Mouse (Mus musculus) adrenal gland, postnatal 36 days (tissue): ENCODE results near the gene 4930563M21Rik. TPM values are rescaled to one million over a fixed set of nuclear protein-coding genes. Genes with fewer than 3 reads are reported as not detected.
"Not testable (repeated sequence)": the region's sequence is repeated elsewhere in the genome, so short reads cannot be mapped to it uniquely, and the experiment has no call there.

Experiments
- DNase-seq, 2 experiments: peaks; one replicate each; pipeline ENCODE4 v3.0.0; 2021; ENCODE audit warnings: mixed read lengths in 1 of 2
- long read RNA-seq, 2 experiments: library from polyadenylated mRNA; stranded (forward); transcript quantifications; one replicate each; pipeline ENCODE4 v2.0.0; 2021; ENCODE audit warnings: borderline sequencing depth in 2 of 2
- total RNA-seq, 2 experiments: library from RNA; stranded (reverse); gene quantifications; 2 replicates each; pipeline ENCODE4 v1.2.3; 2021

Gene 4930563M21Rik
- not detected for total RNA-seq
- long read RNA-seq, experiment 1 = 0 reads
- long read RNA-seq, experiment 2 = 0 reads

GRCm38 (mm10) chr9:56010450-56010849, at the start of gene 4930563M21Rik:
4930563M21Rik (minus strand) TSS chr9:56010550.
- DNase-seq = no peak

- no peak for DNase-seq
Measured at GRCm38 (mm10) chr9:56056147-56056546, 45.8 kb upstream of the 4930563M21Rik start.

DNA sequence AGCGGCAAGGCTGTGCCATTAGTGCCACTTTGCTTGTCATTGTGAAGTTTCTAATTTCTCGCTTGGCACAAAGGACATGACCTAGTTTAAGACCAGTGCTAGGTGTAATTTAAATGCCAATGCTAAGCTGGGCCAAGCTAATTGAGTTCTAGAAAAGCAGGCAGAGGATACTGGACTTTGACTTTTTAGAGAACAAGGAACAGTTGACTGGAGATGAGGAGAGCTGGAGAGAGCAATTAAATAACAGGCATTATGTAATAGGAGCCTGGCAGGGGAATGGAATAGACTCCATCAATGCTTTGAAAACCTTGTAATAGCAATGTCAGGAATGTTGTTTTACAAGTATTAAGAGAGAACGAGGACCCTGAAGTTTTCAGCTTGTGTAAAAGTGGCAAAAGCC, 43.4 kb upstream of the 4930563M21Rik start:
- DNase-seq = no peak

GRCm38 (mm10) chr9:56042181-56042621, 31.9 kb upstream of the 4930563M21Rik start:
- no peak for DNase-seq

DNA sequence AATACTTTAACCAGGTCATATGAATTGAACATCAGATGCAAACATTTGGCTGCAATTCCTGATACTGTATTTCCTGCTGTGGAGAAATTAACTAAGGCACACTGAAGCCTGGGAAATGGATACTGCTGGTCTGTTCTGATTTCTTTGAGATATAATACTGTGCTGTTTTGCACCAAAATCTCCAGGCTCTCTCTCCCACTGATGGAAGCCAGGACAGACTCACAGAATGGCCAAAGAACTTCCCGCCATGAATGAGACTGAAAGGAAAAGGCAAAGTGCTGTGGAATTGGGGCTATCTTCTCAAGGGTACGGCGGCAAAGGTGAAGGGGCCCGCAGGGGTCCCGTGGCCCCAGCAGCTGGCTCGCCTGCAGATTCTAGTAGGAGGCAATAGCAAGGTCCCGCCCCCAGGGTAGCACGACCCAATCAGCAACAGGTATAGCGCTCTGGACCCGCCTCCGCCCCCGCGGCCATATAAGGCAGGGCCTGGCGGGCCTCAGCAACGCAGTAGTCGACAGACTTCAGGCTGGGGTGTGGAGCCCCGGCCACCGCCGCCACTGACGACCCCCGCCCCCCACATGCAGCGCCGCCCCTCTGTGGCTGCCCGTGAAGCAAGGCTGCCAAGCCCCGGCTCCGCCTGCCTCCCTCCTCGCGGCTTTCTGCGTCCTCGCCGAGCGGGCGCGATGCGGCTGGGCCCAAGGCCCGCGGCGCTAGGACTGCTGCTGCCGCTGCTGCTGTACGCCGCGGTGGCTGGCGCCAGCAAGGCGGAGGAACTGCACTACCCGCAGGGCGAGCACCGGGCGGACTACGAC, 31.2 kb upstream of the 4930563M21Rik start, which contains the start of gene Rcn2:
TSS of gene Rcn2 (plus strand) at position 474 of the 809 bp plus-strand sequence.
- DNase-seq = peak; percentile 96 to 97

- no peak for DNase-seq
Measured at GRCm38 (mm10) chr9:56032219-56032618, 21.9 kb upstream of the 4930563M21Rik start.

DNA sequence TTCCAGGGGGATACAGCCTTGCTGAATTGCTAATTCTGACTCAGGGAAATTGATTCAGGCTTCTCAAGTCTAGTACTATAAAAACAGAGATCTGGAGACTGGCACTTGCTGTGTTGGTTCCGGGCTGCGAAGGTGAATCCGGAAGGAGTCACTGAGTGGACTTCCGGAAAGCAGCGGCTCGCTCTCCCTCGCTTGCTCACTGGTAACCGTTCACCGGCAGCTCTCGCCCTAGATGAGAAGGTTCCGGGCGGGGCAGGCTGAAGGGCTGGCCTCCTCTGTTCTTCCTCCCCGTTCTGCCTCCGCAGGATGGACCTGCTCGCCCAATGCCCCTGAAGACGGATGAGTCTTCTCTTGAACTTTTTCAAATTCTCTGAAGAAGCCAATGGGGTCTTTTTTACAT, 16.9 kb upstream of the 4930563M21Rik start:
- DNase-seq = no peak

DNA sequence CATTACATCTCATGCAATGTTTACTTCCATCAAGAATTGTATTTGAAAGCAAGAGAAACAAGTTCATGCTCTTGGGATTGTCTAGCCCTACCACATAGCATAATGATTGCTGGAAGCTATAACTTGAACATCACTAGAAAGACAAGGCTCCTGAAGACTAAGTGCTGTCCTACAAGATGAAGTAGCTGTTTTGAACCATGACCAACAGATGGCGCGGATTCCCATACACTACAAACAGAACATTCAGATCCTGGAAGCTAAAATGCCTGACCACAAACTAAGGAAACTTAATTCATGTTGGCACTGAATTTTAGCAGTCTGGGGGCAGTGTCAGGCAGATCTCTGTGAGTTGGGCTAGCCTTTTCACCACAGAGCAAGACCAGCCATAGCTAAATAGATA, 14.4 kb upstream of the 4930563M21Rik start:
- DNase-seq = peak in 1 of 2 experiments; percentile 1

- not testable (repeated sequence) for DNase-seq
Measured at GRCm38 (mm10) chr9:56004679-56005078, 5.7 kb downstream of the 4930563M21Rik start.

DNA sequence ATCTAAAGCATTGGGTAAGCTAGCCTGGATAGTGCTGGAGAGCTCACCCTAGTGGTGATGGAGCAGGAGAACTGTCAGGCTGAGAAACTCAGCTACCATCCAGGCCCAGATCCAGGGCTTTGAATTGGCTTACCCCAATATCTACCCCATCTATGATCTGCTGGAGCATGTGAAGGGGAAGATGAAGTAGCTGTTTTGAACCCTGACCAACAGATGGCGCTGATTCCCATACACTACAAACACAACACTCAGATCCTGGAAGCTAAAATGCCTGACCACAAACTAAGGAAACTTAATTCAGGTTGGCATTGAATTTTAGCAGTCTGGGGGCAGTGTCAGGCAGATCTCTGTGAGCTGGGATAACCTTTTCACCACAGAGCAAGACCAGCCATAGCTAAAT, 63.5 kb downstream of the 4930563M21Rik start:
- DNase-seq = peak; percentile 28 to 55

DNA sequence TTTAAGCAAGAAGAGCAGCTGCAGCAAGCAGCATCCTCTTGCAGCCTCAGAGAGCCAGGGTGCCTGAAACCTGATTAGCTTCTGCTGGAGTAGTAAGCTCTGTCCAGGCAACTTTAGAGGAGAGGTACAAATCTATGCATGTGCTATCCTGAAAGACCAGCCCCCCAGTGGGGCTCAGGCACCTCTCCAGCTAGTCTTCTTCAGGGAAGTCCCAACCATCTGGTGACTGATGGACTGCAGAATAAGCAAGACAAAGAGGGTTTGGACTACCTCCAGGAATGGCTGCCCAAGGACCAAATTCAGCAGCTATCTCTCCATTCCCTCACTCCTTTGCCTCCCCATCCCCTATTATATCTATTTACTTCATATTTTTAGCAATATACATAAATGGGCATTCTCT, 69.0 kb downstream of the 4930563M21Rik start:
- no peak for DNase-seq

DNA sequence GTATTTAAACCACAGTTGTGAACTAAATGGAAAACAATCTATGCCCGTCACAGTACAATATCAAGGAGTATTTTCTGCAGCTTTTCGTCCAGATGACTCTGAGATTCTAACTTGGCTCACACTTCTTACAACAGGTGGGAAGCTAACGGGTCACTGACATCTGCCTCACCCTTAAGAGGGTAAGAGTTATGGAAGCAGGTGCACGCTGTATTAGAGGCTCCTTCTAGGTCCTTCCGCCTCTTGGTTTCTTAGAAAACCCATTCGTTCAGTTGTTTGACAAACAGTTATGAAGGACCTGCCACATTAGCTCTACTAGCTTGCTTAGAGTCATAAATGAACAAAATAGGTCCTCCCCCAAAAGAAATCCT, 71.7 kb downstream of the 4930563M21Rik start:
- no peak for DNase-seq

GRCm38 (mm10) chr9:55937664-55938617, 72.4 kb downstream of the 4930563M21Rik start, which contains the start of gene Scaper:
Scaper (minus strand) TSS chr9:55938119.
- DNase-seq = peak; percentile 92 to 95

GRCm38 (mm10) chr9:55937224-55937663, 73.1 kb downstream of the 4930563M21Rik start:
- DNase-seq = no peak

DNA sequence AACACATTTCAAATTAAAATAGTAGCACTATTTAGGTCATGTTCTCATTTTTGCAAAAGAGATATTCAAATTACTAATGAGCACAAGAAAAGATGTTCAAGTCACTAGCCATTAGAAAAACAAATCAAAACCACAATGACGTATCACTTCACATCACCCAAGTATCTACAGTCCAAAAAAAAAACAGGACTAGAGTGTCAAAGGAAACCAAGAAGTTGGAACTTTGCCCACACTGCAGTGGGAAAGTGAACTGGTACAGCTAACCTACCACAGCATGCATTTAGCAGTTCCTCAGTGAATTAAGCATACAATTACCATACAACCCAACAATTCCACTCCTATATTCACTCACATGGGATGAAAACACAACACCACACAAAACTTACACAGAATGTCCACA, 77.9 kb downstream of the 4930563M21Rik start:
- DNase-seq = no peak

GRCm38 (mm10) chr9:55918579-55918978, 91.8 kb downstream of the 4930563M21Rik start:
- DNase-seq = no peak

GRCm38 (mm10) chr9:55916751-55917150, 93.6 kb downstream of the 4930563M21Rik start:
- no peak for DNase-seq

Other genes starting within 250 kb of the 4930563M21Rik start
- 10 to 100 TPM in 1 of 2 experiments, 1 to 10 TPM in 1; 9.9 to 12.4 TPM for gene Scaper, start 72.4 kb downstream of the 4930563M21Rik start, total RNA-seq
- gene Rcn2, start 31.3 kb upstream of the 4930563M21Rik start, total RNA-seq = 10 to 100 TPM; 38.9 to 39.8 TPM
- 1 to 10 TPM in 1 of 2 experiments, under 1 TPM in 1; 0.89 to 1.0 TPM for gene Pstpip1, start 79.4 kb upstream of the 4930563M21Rik start, total RNA-seq
- gene Tspan3, start 154.9 kb upstream of the 4930563M21Rik start, total RNA-seq = 100 to 1,000 TPM; 111 to 117 TPM